Mouse (Mus musculus) MEL (cell line): ENCODE measurements at regions not wholly inside any gene's neighbourhood (a gene's known extent, or its start where the extent isn't known, plus 50 kb on each side); places are given as distances from the start of the nearest gene placed in this dataset.

ENCODE experiments used
- CTCF ChIP-seq, 3 experiments: IDR thresholded peaks in 2 of 3; conservative IDR thresholded peaks in 1 of 3; 2 replicates each; pipeline ENCODE4 v1.5.1; 2011 to 2012; ENCODE audit warnings: low read length in 3 of 3, low read depth in 2 of 3, mild to moderate bottlenecking in 2 of 3, improper control_type of control experiment in 1 of 3, inconsistent platforms in 1 of 3, mixed read lengths in 1 of 3, moderate library complexity in 1 of 3; ENCODE audit not compliant: control insufficient read depth in 1 of 3, insufficient read depth in 1 of 3, poor library complexity in 1 of 3, severe bottlenecking in 1 of 3
- E2F4 ChIP-seq: IDR thresholded peaks from 2 replicates; pipeline ENCODE4 v1.6.1; 2011; ENCODE audit warnings: low read depth, low read length, improper control_type of control experiment, borderline replicate concordance
- EP300 ChIP-seq, 2 experiments: IDR thresholded peaks; 2 replicates each; pipeline ENCODE4 v1.6.1; 2011; ENCODE audit warnings: improper control_type of control experiment in 2 of 2, low read length in 2 of 2, low read depth in 1 of 2, mild to moderate bottlenecking in 1 of 2
- KAT2A ChIP-seq: conservative IDR thresholded peaks from 2 replicates; pipeline ENCODE4 v1.6.1; 2012; ENCODE audit warnings: low read depth, low read length, improper control_type of control experiment, inconsistent platforms
- POLR2A ChIP-seq, 2 experiments: IDR thresholded peaks; 2 replicates each; pipeline ENCODE4 v1.6.1; 2011 to 2012; ENCODE audit warnings: low read length in 2 of 2, mild to moderate bottlenecking in 2 of 2, control low read depth in 1 of 2, improper control_type of control experiment in 1 of 2, low read depth in 1 of 2, moderate library complexity in 1 of 2; ENCODE audit not compliant: control insufficient read depth in 1 of 2, insufficient read depth in 1 of 2, poor library complexity in 1 of 2
- SIN3A ChIP-seq: IDR thresholded peaks from 2 replicates; pipeline ENCODE4 v1.6.1; 2012; ENCODE audit warnings: low read length, improper control_type of control experiment, inconsistent platforms
- TAL1 ChIP-seq: IDR thresholded peaks from 2 replicates; pipeline ENCODE4 v1.6.1; 2012; ENCODE audit warnings: mild to moderate bottlenecking, inconsistent platforms, low read length, moderate library complexity, mixed read lengths
- ZC3H11A ChIP-seq: IDR thresholded peaks from 2 replicates; pipeline ENCODE4 v1.6.1; 2012; ENCODE audit warnings: low read depth, mild to moderate bottlenecking, inconsistent platforms, low read length, improper control_type of control experiment

DNA sequence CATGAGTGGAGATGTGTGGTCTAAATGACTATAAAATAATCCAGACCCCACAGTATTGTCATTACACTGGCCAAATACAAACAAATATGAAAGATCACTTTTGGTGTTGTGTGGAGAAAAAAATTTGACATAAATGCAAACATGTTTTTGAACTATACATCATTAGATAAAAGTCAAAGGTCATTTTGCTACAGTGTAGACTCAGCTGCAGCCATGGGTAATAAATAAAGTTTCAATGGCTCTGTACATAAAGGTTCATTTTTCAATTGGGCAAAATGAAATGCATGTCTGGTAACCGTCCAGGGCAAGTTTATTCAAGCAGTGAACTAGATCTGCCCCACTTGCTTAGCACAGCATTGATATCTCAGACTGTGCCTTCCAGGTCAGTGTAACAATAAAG is 144.8 kb downstream of the Kctd12 start:
- TF ChIP-seq KAT2A (no peak), SIN3A (no peak), TAL1 (no peak), CTCF (IDR thresholded peaks at IDR 0.05 in 2 of 3, conservative IDR thresholded peaks at IDR 0.05 in 1 of 3; ENCODE audit: control insufficient read depth in 1 of 3, insufficient read depth in 1 of 3, low read depth in 2 of 3, low read length in 3 of 3, poor library complexity in 1 of 3, severe bottlenecking in 1 of 3) (no peak), EP300 (IDR thresholded peaks at IDR 0.05; ENCODE audit: low read depth in 1 of 2, low read length in 2 of 2) (no peak), ZC3H11A (no peak), E2F4 (no peak), POLR2A (IDR thresholded peaks at IDR 0.05; ENCODE audit: control insufficient read depth in 1 of 2, insufficient read depth in 1 of 2, low read depth in 1 of 2, low read length in 2 of 2, poor library complexity in 1 of 2) (no peak)
